Mouse (Mus musculus): ENCODE measurements around the gene Klk13. TPM values are rescaled to one million over a fixed set of nuclear protein-coding genes. Genes with fewer than 3 reads are reported as not detected.
"Not testable (repeated sequence)": the region's sequence is repeated elsewhere in the genome, so short reads cannot be mapped to it uniquely, and the experiment has no call there.

Gene Klk13
- total RNA-seq (2012; rRNA removed) (not detected in 2 replicates), total RNA-seq (2014; rRNA removed) (not detected in 2 replicates), polyA plus RNA-seq (2012; ENCODE audit: insufficient read length, low read depth) (not detected in 2 replicates)

GRCm38 (mm10) chr7:43712267-43712666, at the start of gene Klk13:
Gene Klk13 (plus strand): TSS chr7:43712567.
- Histone ChIP-seq H3K27ac (ENCODE audit: insufficient read depth, low read depth) (no peak within 1 kb of the TSS), H3K79me2 (replicated peaks; ENCODE audit: control insufficient read depth, extremely low read depth, insufficient read depth, poor library complexity, severe bottlenecking) (no peaks in the 10 kb centered on the region), H3K4me3 (replicated peaks in 1 of 3; ENCODE audit: low read depth in 2 of 3, low read length in 2 of 3, poor library complexity in 1 of 3) (no peak within 1 kb of the TSS), H3K27me3 (replicated peaks) (peaks cover 84% of the 10 kb centered on the region), H3K36me3 (replicated peaks in 1 of 2; ENCODE audit: control insufficient read depth in 1 of 2, insufficient read depth in 1 of 2, low read length in 1 of 2) (no peaks in the 10 kb centered on the region), H3K9ac (ENCODE audit: insufficient read depth, low read depth) (no peak within 1 kb of the TSS), H3K4me2 (ENCODE audit: insufficient read depth, low read depth, poor library complexity, severe bottlenecking) (no peak within 1 kb of the TSS), H3K4me1 (ENCODE audit: control insufficient read depth in 1 of 2, insufficient read depth in 2 of 2) (no peaks in the 10 kb centered on the region), H3K9me3 (replicated peaks; ENCODE audit: low read length) (no peaks in the 10 kb centered on the region)
- DNase-seq (ENCODE audit: extremely low read depth): no peak
- dilution Hi-C loops (cut with MboI; ENCODE audit: extremely low pct_ligation_motif_present, extremely low pct_unique_long_range_greater_than_20kb, low sequenced_read_pairs) (no loop called here), in situ Hi-C loops (cut with MboI; ENCODE audit: low pct_ligation_motif_present, low pct_unique_long_range_greater_than_20kb, low sequenced_read_pairs) (no loop called here)
- TF ChIP-seq JUN (IDR thresholded peaks at IDR 0.05; ENCODE audit: insufficient read depth, low read depth, low read length): no peak
- TF ChIP-seq SMC3 (IDR thresholded peaks at IDR 0.05; ENCODE audit: low read depth, low read length): no peak
- TF ChIP-seq BHLHE40 (IDR thresholded peaks at IDR 0.05; ENCODE audit: low read depth, low read length): no peak
- no peak for TF ChIP-seq CTCF (conservative IDR thresholded peaks at IDR 0.05 in 1 of 2, IDR thresholded peaks at IDR 0.05 in 1 of 2; ENCODE audit: low read depth in 2 of 2, low read length in 2 of 2)
- no peak for TF ChIP-seq E2F4 (IDR thresholded peaks at IDR 0.05; ENCODE audit: insufficient replicate concordance, low read depth, low read length)

GRCm38 (mm10) chr7:43662804-43663203, 49.6 kb upstream of the Klk13 start:
- no peak overlapping the region for H3K4me3 ChIP-seq (replicated peaks in 1 of 3; ENCODE audit: low read depth in 2 of 3, low read length in 2 of 3, poor library complexity in 1 of 3)
- dilution Hi-C loops (cut with MboI; ENCODE audit: extremely low pct_ligation_motif_present, extremely low pct_unique_long_range_greater_than_20kb, low sequenced_read_pairs) (no loop called here), in situ Hi-C loops (cut with MboI; ENCODE audit: low pct_ligation_motif_present, low pct_unique_long_range_greater_than_20kb, low sequenced_read_pairs) (no loop called here)
- no peaks in the 10 kb centered on the region for H3K36me3 ChIP-seq (replicated peaks in 1 of 2; ENCODE audit: control insufficient read depth in 1 of 2, insufficient read depth in 1 of 2, low read length in 1 of 2)
- H3K27me3 ChIP-seq (replicated peaks): no peaks in the 10 kb centered on the region
- no peak overlapping the region for H3K4me2 ChIP-seq (ENCODE audit: insufficient read depth, low read depth, poor library complexity, severe bottlenecking)
- no peak for DNase-seq (ENCODE audit: extremely low read depth)
- peaks cover 0 to 1% of the 10 kb centered on the region in 2 experiments; a peak in 1 of 4 replicates for H3K4me1 ChIP-seq (ENCODE audit: control insufficient read depth in 1 of 2, insufficient read depth in 2 of 2)
- no peaks in the 10 kb centered on the region for H3K9me3 ChIP-seq (replicated peaks; ENCODE audit: low read length)
- H3K79me2 ChIP-seq (replicated peaks; ENCODE audit: control insufficient read depth, extremely low read depth, insufficient read depth, poor library complexity, severe bottlenecking): no peaks in the 10 kb centered on the region
- no peak overlapping the region for H3K27ac ChIP-seq (ENCODE audit: insufficient read depth, low read depth)
- H3K9ac ChIP-seq (ENCODE audit: insufficient read depth, low read depth): no peak overlapping the region
- no peak for TF ChIP-seq NRF1 (IDR thresholded peaks at IDR 0.05; ENCODE audit: low read depth, low read length)
- TF ChIP-seq USF1 (IDR thresholded peaks at IDR 0.05; ENCODE audit: low read depth, low read length): no peak
- no peak for TF ChIP-seq POLR2AphosphoS2 (IDR thresholded peaks at IDR 0.05; ENCODE audit: low read depth, low read length)
- TF ChIP-seq E2F4 (IDR thresholded peaks at IDR 0.05; ENCODE audit: insufficient replicate concordance, low read depth, low read length): no peak
- no peak for TF ChIP-seq MAFK (IDR thresholded peaks at IDR 0.05; ENCODE audit: insufficient replicate concordance, low read length)
- no peak for TF ChIP-seq NELFE (IDR thresholded peaks at IDR 0.05; ENCODE audit: low read depth, low read length)
- no peak for TF ChIP-seq MEF2A (IDR thresholded peaks at IDR 0.05; ENCODE audit: borderline replicate concordance, low read depth, low read length)
- TF ChIP-seq POLR2A (IDR thresholded peaks at IDR 0.05; ENCODE audit: low read depth, low read length): no peak
- TF ChIP-seq GABPA (IDR thresholded peaks at IDR 0.05; ENCODE audit: insufficient replicate concordance, low read depth, low read length): no peak
- TF ChIP-seq UBTF (IDR thresholded peaks at IDR 0.05; ENCODE audit: low read depth, low read length): no peak
- TF ChIP-seq ZC3H11A (IDR thresholded peaks at IDR 0.05; ENCODE audit: low read depth, low read length): no peak
- no peak for TF ChIP-seq JUND (conservative IDR thresholded peaks at IDR 0.05; ENCODE audit: low read depth, low read length)
- TF ChIP-seq ELF1 (IDR thresholded peaks at IDR 0.05; ENCODE audit: low read depth, low read length): no peak
- no peak for TF ChIP-seq EP300 (IDR thresholded peaks at IDR 0.05; ENCODE audit: low read length)
- no peak for TF ChIP-seq PAX5 (IDR thresholded peaks at IDR 0.05; ENCODE audit: low read length)

- H3K27me3 ChIP-seq (replicated peaks); in situ Hi-C loops (cut with MboI; ENCODE audit: low pct_ligation_motif_present, low pct_unique_long_range_greater_than_20kb, low sequenced_read_pairs); DNase-seq (ENCODE audit: extremely low read depth); H3K4me2 ChIP-seq (ENCODE audit: insufficient read depth, low read depth, poor library complexity, severe bottlenecking); H3K79me2 ChIP-seq (replicated peaks; ENCODE audit: control insufficient read depth, extremely low read depth, insufficient read depth, poor library complexity, severe bottlenecking); H3K4me3 ChIP-seq (replicated peaks in 1 of 3; ENCODE audit: low read depth in 2 of 3, low read length in 2 of 3, poor library complexity in 1 of 3); dilution Hi-C loops (cut with MboI; ENCODE audit: extremely low pct_ligation_motif_present, extremely low pct_unique_long_range_greater_than_20kb, low sequenced_read_pairs); H3K27ac ChIP-seq (ENCODE audit: insufficient read depth, low read depth); H3K36me3 ChIP-seq (replicated peaks in 1 of 2; ENCODE audit: control insufficient read depth in 1 of 2, insufficient read depth in 1 of 2, low read length in 1 of 2); H3K9me3 ChIP-seq (replicated peaks; ENCODE audit: low read length); H3K9ac ChIP-seq (ENCODE audit: insufficient read depth, low read depth): not testable (repeated sequence)
- H3K4me1 ChIP-seq (ENCODE audit: control insufficient read depth in 1 of 2, insufficient read depth in 2 of 2): peaks cover 21 to 32% of the 10 kb centered on the region in 2 experiments; a peak in 3 of 4 replicates
Observed at GRCm38 (mm10) chr7:43667221-43667620, 45.1 kb upstream of the Klk13 start.
